ENCODE assay signal across 20 mouse cellular contexts in genomic region chr12:100753716-100754115, GRCm38 (mm10). TPM values are rescaled to one million over a fixed set of nuclear protein-coding genes. Genes with fewer than 3 reads are reported as not detected.
DNase-seq lines count a peak whose midpoint lies in the region; ATAC-seq lines count a peak whose summit lies in the region.
"Had no signal": no experiment of that assay in that cellular context is flagged by ENCODE, and none has a peak within 500 bp of the region (broad histone marks: within the 10 kb centered on the region; RNA-seq: fewer than 3 reads in every experiment).

No protein-coding gene starts in this region.

- H3K4me3 ChIP-seq in midbrain, embryonic 11.5 days (ENCODE audit: low read depth, low read length), result no peak overlapping the region
- no peak overlapping the region for H3K4me3 ChIP-seq in midbrain, embryonic 13.5 days (replicated peaks)
- no peak overlapping the region for H3K4me3 ChIP-seq in forebrain, embryonic 10.5 days
- H3K4me3 ChIP-seq: embryonic facial prominence, embryonic 13.5 days; limb, embryonic 15.5 days; liver, embryonic 15.5 days; midbrain, embryonic 10.5 days; neural tube, embryonic 12.5 days had no signal

- H3K27ac ChIP-seq in midbrain, embryonic 11.5 days (ENCODE audit: low read depth, low read length), result no peak overlapping the region
- no peak overlapping the region for H3K27ac ChIP-seq in midbrain, embryonic 13.5 days
- no peak overlapping the region for H3K27ac ChIP-seq in forebrain, embryonic 10.5 days
- H3K27ac ChIP-seq: embryonic facial prominence, embryonic 13.5 days; hindbrain, embryonic 14.5 days; limb, embryonic 15.5 days; liver, embryonic 15.5 days; midbrain, embryonic 10.5 days; neural tube, embryonic 12.5 days had no signal

- H3K9me3 ChIP-seq in midbrain, embryonic 11.5 days (ENCODE audit: control insufficient read depth, low read length), result no peaks in the 10 kb centered on the region
- H3K9me3 ChIP-seq in midbrain, embryonic 13.5 days, result no peaks in the 10 kb centered on the region
- H3K9me3 ChIP-seq in forebrain, embryonic 10.5 days, result no peaks in the 10 kb centered on the region
- H3K9me3 ChIP-seq: embryonic facial prominence, embryonic 13.5 days; limb, embryonic 15.5 days; liver, embryonic 15.5 days; midbrain, embryonic 10.5 days; neural tube, embryonic 12.5 days had no signal

- H3K27me3 ChIP-seq in midbrain, embryonic 11.5 days (ENCODE audit: control insufficient read depth, insufficient read depth, low read length), result no peaks in the 10 kb centered on the region
- H3K27me3 ChIP-seq in midbrain, embryonic 13.5 days, result no peaks in the 10 kb centered on the region
- H3K27me3 ChIP-seq in forebrain, embryonic 10.5 days (ENCODE audit: poor library complexity, severe bottlenecking), result no peaks in the 10 kb centered on the region
- H3K27me3 ChIP-seq: embryonic facial prominence, embryonic 13.5 days; limb, embryonic 15.5 days; liver, embryonic 15.5 days; neural tube, embryonic 12.5 days had no signal

- no peak overlapping the region for H3K4me2 ChIP-seq in midbrain, embryonic 11.5 days
- no peak overlapping the region for H3K4me2 ChIP-seq in midbrain, embryonic 13.5 days (replicated peaks)
- H3K4me2 ChIP-seq: embryonic facial prominence, embryonic 13.5 days; heart, embryonic 11.5 days; hindbrain, embryonic 14.5 days; limb, embryonic 15.5 days; liver, embryonic 15.5 days; neural tube, embryonic 12.5 days had no signal

- H3K36me3 ChIP-seq in midbrain, embryonic 11.5 days (ENCODE audit: control insufficient read depth, insufficient read depth, low read length), result no peaks in the 10 kb centered on the region
- no peaks in the 10 kb centered on the region for H3K36me3 ChIP-seq in midbrain, embryonic 13.5 days
- no peaks in the 10 kb centered on the region for H3K36me3 ChIP-seq in forebrain, embryonic 10.5 days (replicated peaks)
- H3K36me3 ChIP-seq: embryonic facial prominence, embryonic 13.5 days; limb, embryonic 15.5 days; liver, embryonic 15.5 days; midbrain, embryonic 10.5 days; neural tube, embryonic 12.5 days had no signal

- 88% methylated on average over 1 of the region's 1 CpGs for WGBS in midbrain, embryonic 11.5 days
- 71% methylated on average over 1 of the region's 1 CpGs for WGBS in midbrain, embryonic 13.5 days
- 72% methylated on average over 1 of the region's 1 CpGs for WGBS in forebrain, embryonic 10.5 days

- DNase-seq in cerebellum, postnatal 10 days, result peak; percentile 36 to 51
- no peak for DNase-seq in cerebellum, adult 9-10 months
- peak; percentile 28 for DNase-seq in kidney, postnatal 4 days
- DNase-seq in kidney, adult 18-20 months, result no peak
- peak; percentile 51 for DNase-seq in midbrain, embryonic 11.5 days (ENCODE audit: low spot score, missing footprints)
- DNase-seq in forebrain, embryonic 10.5 days (ENCODE audit: extremely low spot score, low spot score), result no peak
- DNase-seq: adrenal gland, postnatal 25 days; cerebellum, adult 11-12 months; kidney, adult 9 months; layer of hippocampus, postnatal 36 days had no signal

- peaks cover 3% of the 10 kb centered on the region; the same call in 1 of the 2 replicates for H3K4me1 ChIP-seq in midbrain, embryonic 11.5 days (ENCODE audit: control insufficient read depth, insufficient read depth, low read length)
- peaks cover 9% of the 10 kb centered on the region for H3K4me1 ChIP-seq in midbrain, embryonic 13.5 days (replicated peaks)
- no peaks in the 10 kb centered on the region for H3K4me1 ChIP-seq in forebrain, embryonic 10.5 days
- H3K4me1 ChIP-seq: embryonic facial prominence, embryonic 13.5 days; limb, embryonic 15.5 days; liver, embryonic 15.5 days; neural tube, embryonic 12.5 days had no signal

- H3K9ac ChIP-seq in midbrain, embryonic 11.5 days (ENCODE audit: low read length), result no peak overlapping the region
- H3K9ac ChIP-seq in midbrain, embryonic 13.5 days (replicated peaks), result no peak overlapping the region
- H3K9ac ChIP-seq: embryonic facial prominence, embryonic 13.5 days; hindbrain, embryonic 14.5 days; limb, embryonic 15.5 days; liver, embryonic 15.5 days; neural tube, embryonic 12.5 days had no signal

- ATAC-seq in midbrain, embryonic 11.5 days (ENCODE audit: low FRiP score), result no peak
- ATAC-seq in midbrain, embryonic 13.5 days, result no peak
- ATAC-seq in megakaryocyte progenitor cell, adult 5-6 weeks (replicated peaks; ENCODE audit: poor library complexity), result peak; percentile 59
- ATAC-seq: forebrain, embryonic 16.5 days had no signal

RNA-seq across cellular contexts. Expression of gene Dglucy, which starts 25.1 kb away (rescaled TPM):
- polyA plus RNA-seq in midbrain, embryonic 11.5 days (2014; fragmentation: Nextera tagmentation; extraction: Ambion mirVana), result 0.23 and 0.44 TPM in 2 replicates
- 1.6 and 2.1 TPM in 2 replicates for polyA plus RNA-seq in midbrain, embryonic 13.5 days (2015; fragmentation: Nextera tagmentation; extraction: Ambion mirVana)
- 12.5 and 15.1 TPM in 2 replicates for total RNA-seq in megakaryocyte progenitor cell, adult 5-6 weeks (2015)
- 13.1 and 15.3 TPM in 2 replicates for total RNA-seq in megakaryocyte progenitor cell, adult 5-6 weeks (2017)
- 0.14 and 0.16 TPM in 2 replicates for polyA plus RNA-seq in forebrain, embryonic 10.5 days (2016; fragmentation: Nextera tagmentation; extraction: Ambion mirVana)

RNA-seq across cellular contexts. Expression of gene Rps6ka5, which starts 26.9 kb away (rescaled TPM):
- polyA plus RNA-seq in midbrain, embryonic 11.5 days (2014; fragmentation: Nextera tagmentation; extraction: Ambion mirVana), result 3.2 and 3.8 TPM in 2 replicates
- polyA plus RNA-seq in midbrain, embryonic 13.5 days (2015; fragmentation: Nextera tagmentation; extraction: Ambion mirVana), result 6.3 and 6.4 TPM in 2 replicates
- 21.8 and 26.2 TPM in 2 replicates for total RNA-seq in megakaryocyte progenitor cell, adult 5-6 weeks (2015)
- total RNA-seq in megakaryocyte progenitor cell, adult 5-6 weeks (2017), result 25.4 and 29.1 TPM in 2 replicates
- 2.7 and 2.8 TPM in 2 replicates for polyA plus RNA-seq in forebrain, embryonic 10.5 days (2016; fragmentation: Nextera tagmentation; extraction: Ambion mirVana)

Comparison
In these comparisons a context has a peak if more than half of its experiments do, and no peak if none do; other contexts are left out.
1. DNase-seq: peak in cerebellum, postnatal 10 days (2 of 2), kidney, postnatal 4 days (2 of 2) and midbrain, embryonic 11.5 days (single experiment); none in cerebellum, adult 9-10 months (single experiment), kidney, adult 18-20 months (single experiment) and forebrain, embryonic 10.5 days (single experiment).